In the genomic region with DNA sequence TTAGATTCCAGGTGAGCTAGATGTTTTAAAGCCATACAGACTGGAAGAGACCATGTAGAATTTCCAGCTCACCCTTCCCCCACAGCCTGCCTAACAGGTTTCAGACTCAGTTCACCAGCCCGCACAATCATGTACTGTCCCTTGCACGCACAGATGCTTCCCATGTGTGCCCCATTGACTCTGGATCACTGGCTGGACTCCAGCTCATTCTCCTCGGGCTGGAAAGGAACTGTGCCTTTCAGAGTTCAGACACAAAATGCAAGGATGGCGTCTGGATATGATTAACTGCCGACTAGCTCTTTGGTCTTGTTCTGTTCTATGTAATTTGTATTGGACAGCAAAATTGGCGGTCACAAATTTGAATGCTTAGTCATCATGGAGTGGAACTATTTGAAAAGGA, we compare ENCODE assay signal across 37 mouse cellular contexts. TPM values are rescaled to one million over a fixed set of nuclear protein-coding genes. Genes with fewer than 3 reads are reported as not detected.
DNase-seq lines count a peak whose midpoint lies in the region; ATAC-seq and TF ChIP-seq lines count a peak whose summit lies in the region.
"Had no signal": no experiment of that assay in that cellular context is flagged by ENCODE, and none has a peak within 500 bp of the region (broad histone marks: within the 10 kb centered on the region; RNA-seq: fewer than 3 reads in every experiment).

No protein-coding gene starts in this region.

- no peak for TF ChIP-seq CTCF in stomach, postnatal 0 days (IDR thresholded peaks at IDR 0.05; ENCODE audit: low read depth)

- H3K27ac ChIP-seq in stomach, embryonic 14.5 days (ENCODE audit: low read length): no peak overlapping the region
- no peak overlapping the region for H3K27ac ChIP-seq in stomach, postnatal 0 days (replicated peaks)
- H3K27ac ChIP-seq: embryonic facial prominence, embryonic 13.5 days; forebrain, embryonic 12.5 days; hindbrain, embryonic 14.5 days; left cerebral cortex, adult 2 months; liver, embryonic 14.5 days; neural tube, embryonic 12.5 days had no signal

- no peaks in the 10 kb centered on the region for H3K36me3 ChIP-seq in stomach, embryonic 14.5 days (ENCODE audit: control insufficient read depth, insufficient read depth, low read length)
- H3K36me3 ChIP-seq in stomach, postnatal 0 days (ENCODE audit: control insufficient read depth, insufficient read depth, low read length): no peaks in the 10 kb centered on the region
- H3K36me3 ChIP-seq: embryonic facial prominence, embryonic 13.5 days; forebrain, embryonic 12.5 days; neural tube, embryonic 12.5 days had no signal

- WGBS in stomach, embryonic 14.5 days: 59% methylated on average over 6 of the region's 6 CpGs
- 53% methylated on average over 6 of the region's 6 CpGs for WGBS in stomach, postnatal 0 days

- ATAC-seq in stomach, embryonic 14.5 days (ENCODE audit: insufficient number of reproducible peaks, insufficient read depth, low FRiP score, low read depth): peak; percentile 28; the same call in 1 of the 2 replicates
- no peak for ATAC-seq in stomach, postnatal 0 days (ENCODE audit: low FRiP score, low TSS enrichment)
- ATAC-seq: forebrain, postnatal 0 days; inflammation-experienced regulatory T-cells, adult 6 months; midbrain, embryonic 16.5 days had no signal

- peak; percentile 26 for DNase-seq in embryo, embryonic 10 days (ENCODE audit: low spot score)
- DNase-seq in embryo, embryonic 9.5 days (ENCODE audit: extremely low spot score): no peak
- DNase-seq in stomach, postnatal 0 days (ENCODE audit: low spot score): no peak
- DNase-seq in forelimb bud, embryonic 11.5 days (ENCODE audit: low read depth, low spot score): peak; percentile 49
- no peak for DNase-seq in testis, postnatal 10 days (ENCODE audit: low spot score)
- no peak for DNase-seq in layer of hippocampus, postnatal 10 days (ENCODE audit: low spot score in 2 of 2)
- DNase-seq: adrenal gland, adult 8-10 months; cerebellum, adult 2 months; cerebellum, postnatal 36 days; forebrain, postnatal 0 days; gastrocnemius, postnatal 14 days; heart, adult 18-20 months; heart, postnatal 4 days; kidney, adult 11 months; kidney, postnatal 14 days; layer of hippocampus, adult 9-11 months; liver; lung, embryonic 14.5 days; thymus, postnatal 14 days had no signal

- H3K27me3 ChIP-seq in stomach, embryonic 14.5 days (ENCODE audit: control insufficient read depth, insufficient read depth, low read length): no peaks in the 10 kb centered on the region
- H3K27me3 ChIP-seq in stomach, postnatal 0 days (ENCODE audit: control insufficient read depth, insufficient read depth, low read length): no peaks in the 10 kb centered on the region
- H3K27me3 ChIP-seq: CH12.LX; embryonic facial prominence, embryonic 13.5 days; forebrain, embryonic 12.5 days; neural tube, embryonic 12.5 days had no signal

- TF ChIP-seq EP300 in stomach, postnatal 0 days (optimal IDR thresholded peaks at IDR 0.05): no peak

- no peak overlapping the region for H3K4me3 ChIP-seq in stomach, embryonic 14.5 days (ENCODE audit: low read depth, low read length)
- no peak overlapping the region for H3K4me3 ChIP-seq in stomach, postnatal 0 days (ENCODE audit: low read depth, low read length)
- H3K4me3 ChIP-seq: embryonic facial prominence, embryonic 13.5 days; forebrain, embryonic 12.5 days; left cerebral cortex, adult 2 months; neural tube, embryonic 12.5 days had no signal

- H3K4me1 ChIP-seq in stomach, embryonic 14.5 days (ENCODE audit: control insufficient read depth, insufficient read depth, low read length): no peaks in the 10 kb centered on the region
- no peaks in the 10 kb centered on the region for H3K4me1 ChIP-seq in stomach, postnatal 0 days (replicated peaks; ENCODE audit: control insufficient read depth, insufficient read depth)

- no peak overlapping the region for H3K4me2 ChIP-seq in stomach, embryonic 14.5 days (replicated peaks; ENCODE audit: low read depth, low read length)
- H3K4me2 ChIP-seq in stomach, postnatal 0 days (replicated peaks; ENCODE audit: low read depth): no peak overlapping the region
- H3K4me2 ChIP-seq: embryonic facial prominence, embryonic 13.5 days; forebrain, embryonic 12.5 days; heart, embryonic 11.5 days; hindbrain, embryonic 14.5 days; lung, embryonic 14.5 days; midbrain, embryonic 11.5 days; neural tube, embryonic 12.5 days had no signal

- H3K9ac ChIP-seq in stomach, embryonic 14.5 days (replicated peaks; ENCODE audit: low read depth, low read length): no peak overlapping the region
- no peak overlapping the region for H3K9ac ChIP-seq in stomach, postnatal 0 days (ENCODE audit: low read length)
- H3K9ac ChIP-seq: embryonic facial prominence, embryonic 13.5 days; forebrain, embryonic 12.5 days; forebrain, postnatal 0 days; hindbrain, embryonic 14.5 days; liver, embryonic 14.5 days; lung, embryonic 14.5 days; neural tube, embryonic 12.5 days had no signal

- H3K9me3 ChIP-seq in stomach, embryonic 14.5 days (ENCODE audit: control insufficient read depth, low read depth, low read length): no peaks in the 10 kb centered on the region
- H3K9me3 ChIP-seq in stomach, postnatal 0 days (ENCODE audit: control insufficient read depth, low read length): no peaks in the 10 kb centered on the region
- H3K9me3 ChIP-seq: forebrain, embryonic 12.5 days; neural tube, embryonic 12.5 days had no signal

RNA-seq across cellular contexts. Expression of a gene that starts 22.6 kb away (rescaled TPM):
- 16.6 and 17.7 TPM in 2 replicates for polyA plus RNA-seq in stomach, embryonic 14.5 days (2014; fragmentation: Nextera tagmentation; extraction: Ambion mirVana)
- 12.5 and 13.1 TPM in 2 replicates for polyA plus RNA-seq in stomach, postnatal 0 days (2015; fragmentation: Nextera tagmentation; extraction: Ambion mirVana)
- 10 to 100 TPM; 73.0 to 76.0 TPM for total RNA-seq in layer of hippocampus, postnatal 10 days (2021)

RNA-seq across cellular contexts. Expression of a gene that starts 30.9 kb away (rescaled TPM):
- polyA plus RNA-seq in stomach, embryonic 14.5 days (2014; fragmentation: Nextera tagmentation; extraction: Ambion mirVana): 0.11 and 0.12 TPM in 2 replicates
- polyA plus RNA-seq in stomach, postnatal 0 days (2015; fragmentation: Nextera tagmentation; extraction: Ambion mirVana): 0.16 and 0.23 TPM in 2 replicates
- under 1 TPM; 0.13 to 0.48 TPM for total RNA-seq in layer of hippocampus, postnatal 10 days (2021)
- total RNA-seq: CH12.LX; ES-E14; forebrain, postnatal 0 days; left cerebral cortex, adult 2 months; left cerebral cortex, postnatal 36 days; megakaryocyte progenitor cell, adult 5-6 weeks had no signal
- polyA plus RNA-seq: C2C12; embryonic facial prominence, embryonic 13.5 days; heart, embryonic 11.5 days; heart, embryonic 16.5 days; inflammation-experienced regulatory T-cells, adult 6 months; kidney, embryonic 14.5 days; lung, embryonic 14.5 days; neural tube, embryonic 12.5 days had no signal

Comparison
In these comparisons a context has a peak if more than half of its experiments do, and no peak if none do; other contexts are left out.
1. DNase-seq: peak in embryo, embryonic 10 days (single experiment) and forelimb bud, embryonic 11.5 days (single experiment); none in embryo, embryonic 9.5 days (single experiment), stomach, postnatal 0 days (single experiment), testis, postnatal 10 days (single experiment) and layer of hippocampus, postnatal 10 days (0 of 2).